ENCODE assay signal across 11 mouse cellular contexts in genomic region chr14:25551731-25552130, GRCm38 (mm10).
DNase-seq lines count a peak whose midpoint lies in the region; ATAC-seq and TF ChIP-seq lines count a peak whose summit lies in the region.
"Had no signal": no experiment of that assay in that cellular context is flagged by ENCODE, and none has a peak within 500 bp of the region (broad histone marks: within the 10 kb centered on the region; RNA-seq: fewer than 3 reads in every experiment).

No protein-coding gene starts in this region.

- peaks cover 29% of the 10 kb centered on the region for H3K36me3 ChIP-seq in forebrain, embryonic 13.5 days (ENCODE audit: poor library complexity, severe bottlenecking)
- H3K36me3 ChIP-seq in forebrain, postnatal 0 days (ENCODE audit: insufficient read depth) = no peaks in the 10 kb centered on the region
- peaks cover 11% of the 10 kb centered on the region; the same call in 1 of the 2 replicates for H3K36me3 ChIP-seq in embryonic facial prominence, embryonic 14.5 days (ENCODE audit: control insufficient read depth, insufficient read depth, low read length)

- no peak overlapping the region for H3K4me2 ChIP-seq in forebrain, embryonic 13.5 days
- H3K4me2 ChIP-seq in forebrain, postnatal 0 days (ENCODE audit: low read depth) = no peak overlapping the region
- H3K4me2 ChIP-seq in embryonic facial prominence, embryonic 14.5 days (ENCODE audit: low read depth, low read length) = no peak overlapping the region
- H3K4me2 ChIP-seq: liver, embryonic 11.5 days had no signal

- ATAC-seq in forebrain, embryonic 13.5 days = no peak
- no peak for ATAC-seq in forebrain, postnatal 0 days
- peak; percentile 39; the same call in 1 of the 2 replicates for ATAC-seq in embryonic facial prominence, embryonic 14.5 days (ENCODE audit: low read depth)
- peak; percentile 30 for ATAC-seq in megakaryocyte progenitor cell, adult 5-6 weeks (replicated peaks; ENCODE audit: poor library complexity)

- peaks cover 92% of the 10 kb centered on the region for H3K4me1 ChIP-seq in forebrain, embryonic 13.5 days
- H3K4me1 ChIP-seq in forebrain, postnatal 0 days (ENCODE audit: insufficient read depth) = peaks cover 33% of the 10 kb centered on the region
- peaks cover 69% of the 10 kb centered on the region for H3K4me1 ChIP-seq in embryonic facial prominence, embryonic 14.5 days (ENCODE audit: control insufficient read depth, insufficient read depth, low read length)

- no peak for DNase-seq in forebrain, postnatal 0 days
- DNase-seq in CD4-positive helper T cell, adult 2 months (ENCODE audit: low read depth, low spot score) = peak; percentile 38
- DNase-seq in embryonic facial prominence, embryonic 14.5 days (ENCODE audit: low spot score) = peak; percentile 87
- DNase-seq in layer of hippocampus, adult 9-11 months = no peak
- DNase-seq in kidney, postnatal 25 days = no peak
- DNase-seq in gastrocnemius, postnatal 10 days = no peak
- DNase-seq: adrenal gland, adult 2 months; cerebellum, adult 8-10 months had no signal

- H3K9me3 ChIP-seq in forebrain, embryonic 13.5 days (replicated peaks) = no peaks in the 10 kb centered on the region
- no peaks in the 10 kb centered on the region for H3K9me3 ChIP-seq in forebrain, postnatal 0 days (ENCODE audit: low read length)
- no peaks in the 10 kb centered on the region for H3K9me3 ChIP-seq in embryonic facial prominence, embryonic 14.5 days (ENCODE audit: control insufficient read depth, low read length)

- no peak overlapping the region for H3K4me3 ChIP-seq in forebrain, embryonic 13.5 days
- no peak overlapping the region for H3K4me3 ChIP-seq in forebrain, postnatal 0 days (ENCODE audit: low read depth, low read length)
- H3K4me3 ChIP-seq in embryonic facial prominence, embryonic 14.5 days (ENCODE audit: low read depth, low read length) = no peak overlapping the region

- 13% methylated on average over 2 of the region's 2 CpGs for WGBS in forebrain, embryonic 13.5 days
- 15% methylated on average over 2 of the region's 2 CpGs for WGBS in forebrain, postnatal 0 days
- WGBS in embryonic facial prominence, embryonic 14.5 days = 8% methylated on average over 2 of the region's 2 CpGs

- 0 out of 2 replicates have a peak overlapping the region, but pooled peaks have one; percentile 88 for H3K27ac ChIP-seq in forebrain, embryonic 13.5 days
- no peak overlapping the region for H3K27ac ChIP-seq in forebrain, postnatal 0 days (ENCODE audit: low read depth, low read length)
- no peak overlapping the region for H3K27ac ChIP-seq in embryonic facial prominence, embryonic 14.5 days (replicated peaks; ENCODE audit: low read depth, low read length)

- no peaks in the 10 kb centered on the region for H3K27me3 ChIP-seq in forebrain, embryonic 13.5 days
- no peaks in the 10 kb centered on the region for H3K27me3 ChIP-seq in forebrain, postnatal 0 days (ENCODE audit: insufficient read depth, low read length)
- no peaks in the 10 kb centered on the region for H3K27me3 ChIP-seq in embryonic facial prominence, embryonic 14.5 days (replicated peaks; ENCODE audit: control insufficient read depth, insufficient read depth, low read length)

- H3K9ac ChIP-seq in forebrain, embryonic 13.5 days = no peak overlapping the region
- no peak overlapping the region for H3K9ac ChIP-seq in forebrain, postnatal 0 days
- no peak overlapping the region for H3K9ac ChIP-seq in embryonic facial prominence, embryonic 14.5 days (ENCODE audit: low read depth, low read length)

- TF ChIP-seq CTCF in forebrain, postnatal 0 days (IDR thresholded peaks at IDR 0.05; ENCODE audit: low read depth) = no peak

Comparison
In these comparisons a context has a peak if more than half of its experiments do, and no peak if none do; other contexts are left out.
1. ATAC-seq: peak in embryonic facial prominence, embryonic 14.5 days (single experiment) and megakaryocyte progenitor cell, adult 5-6 weeks (single experiment); none in forebrain, embryonic 13.5 days (single experiment) and forebrain, postnatal 0 days (single experiment).
2. DNase-seq: peak in CD4-positive helper T cell, adult 2 months (single experiment) and embryonic facial prominence, embryonic 14.5 days (single experiment); none in forebrain, postnatal 0 days (single experiment), layer of hippocampus, adult 9-11 months (single experiment), kidney, postnatal 25 days (0 of 2) and gastrocnemius, postnatal 10 days (single experiment).